7 mouse cellular contexts compared by ENCODE assay signal in the genomic region with DNA sequence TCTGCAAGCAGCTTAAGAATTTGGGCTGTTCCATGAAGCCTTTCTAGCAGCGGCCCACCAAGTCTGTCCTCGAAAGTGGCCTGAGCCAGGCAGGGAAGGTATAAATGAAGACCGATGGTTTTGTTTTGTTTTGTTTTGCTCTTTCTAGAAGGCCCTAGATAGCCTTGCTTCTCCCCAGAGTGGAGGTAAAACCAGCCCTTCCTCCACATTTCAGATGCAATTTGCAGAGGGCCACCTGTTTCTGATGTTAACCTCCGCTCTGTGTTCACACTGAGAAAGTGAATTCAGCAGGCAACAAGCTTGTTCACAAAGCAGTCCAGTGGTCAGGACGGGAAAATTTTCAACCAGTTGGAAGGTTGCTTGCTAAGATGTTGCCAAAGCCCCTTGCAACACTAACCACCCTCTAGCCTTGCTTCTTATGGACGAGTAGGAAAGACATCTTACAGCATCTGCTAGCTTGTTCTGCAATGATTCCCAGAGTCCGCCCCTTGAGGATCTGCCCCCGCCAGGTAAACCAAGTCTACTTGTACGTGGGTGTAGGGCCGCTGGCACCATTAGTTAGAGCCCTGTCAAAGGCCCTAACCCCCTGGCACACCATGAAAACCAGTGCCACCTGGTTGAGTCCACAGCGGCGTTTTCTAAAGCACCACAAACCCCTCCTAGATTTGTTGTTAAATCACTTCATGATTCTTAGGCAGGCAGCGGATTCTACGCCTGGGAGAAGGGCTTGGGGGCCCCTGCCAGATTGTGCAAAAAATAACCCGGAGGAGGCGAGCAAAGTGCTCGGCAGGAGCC. TPM values are rescaled to one million over a fixed set of nuclear protein-coding genes. Genes with fewer than 3 reads are reported as not detected.
DNase-seq lines count a peak whose midpoint lies in the region; ATAC-seq and TF ChIP-seq lines count a peak whose summit lies in the region.

No protein-coding gene starts in this region.

- no peak for TF ChIP-seq EP300 in ES-Bruce4 (IDR thresholded peaks at IDR 0.05; ENCODE audit: insufficient read depth, low read depth, low read length)

- H3K9ac ChIP-seq in ES-Bruce4 (ENCODE audit: low read depth, poor library complexity, severe bottlenecking): peak overlapping the region; percentile 93
- peak overlapping the region; percentile 84 for H3K9ac ChIP-seq in embryonic facial prominence, embryonic 13.5 days
- peak overlapping the region; percentile 96 for H3K9ac ChIP-seq in hindbrain, embryonic 14.5 days
- H3K9ac ChIP-seq in liver, embryonic 15.5 days: no peak overlapping the region

- TF ChIP-seq CTCF in ES-Bruce4 (IDR thresholded peaks at IDR 0.05; ENCODE audit: low read depth, low read length): no peak

- H3K36me3 ChIP-seq in ES-Bruce4 (ENCODE audit: control insufficient read depth, insufficient read depth, low read length, poor library complexity, severe bottlenecking): no peaks in the 10 kb centered on the region
- H3K36me3 ChIP-seq in embryonic facial prominence, embryonic 13.5 days: no peaks in the 10 kb centered on the region
- H3K36me3 ChIP-seq in hindbrain, embryonic 14.5 days (replicated peaks; ENCODE audit: control insufficient read depth, insufficient read depth): no peaks in the 10 kb centered on the region
- no peaks in the 10 kb centered on the region for H3K36me3 ChIP-seq in liver, embryonic 15.5 days (replicated peaks)

- peak overlapping the region; percentile 68 for H3K4me3 ChIP-seq in ES-Bruce4 (ENCODE audit: low read depth, low read length)
- H3K4me3 ChIP-seq in embryonic facial prominence, embryonic 13.5 days: peak overlapping the region; percentile 67
- peak overlapping the region; percentile 72 for H3K4me3 ChIP-seq in hindbrain, embryonic 14.5 days (replicated peaks; ENCODE audit: low read length)
- peak overlapping the region; percentile 43 for H3K4me3 ChIP-seq in liver, embryonic 15.5 days (replicated peaks)

- no peak for TF ChIP-seq POLR2A in ES-Bruce4 (IDR thresholded peaks at IDR 0.05; ENCODE audit: insufficient read depth, low read length)

- H3K27me3 ChIP-seq in ES-Bruce4 (ENCODE audit: control insufficient read depth, insufficient read depth, low read length, poor library complexity, severe bottlenecking): peaks cover 4% of the 10 kb centered on the region
- H3K27me3 ChIP-seq in embryonic facial prominence, embryonic 13.5 days: peaks cover 33% of the 10 kb centered on the region
- peaks cover 54% of the 10 kb centered on the region for H3K27me3 ChIP-seq in hindbrain, embryonic 14.5 days (ENCODE audit: control insufficient read depth, insufficient read depth, low read length)
- peaks cover 46% of the 10 kb centered on the region for H3K27me3 ChIP-seq in liver, embryonic 15.5 days

- peak overlapping the region; percentile 81 for H3K4me2 ChIP-seq in embryonic facial prominence, embryonic 13.5 days
- peak overlapping the region; percentile 76 for H3K4me2 ChIP-seq in hindbrain, embryonic 14.5 days (replicated peaks)
- peak overlapping the region; percentile 60 for H3K4me2 ChIP-seq in liver, embryonic 15.5 days

- no peak overlapping the region for H3K27ac ChIP-seq in ES-Bruce4 (ENCODE audit: insufficient read depth, low read length)
- peak overlapping the region; percentile 78 for H3K27ac ChIP-seq in embryonic facial prominence, embryonic 13.5 days
- H3K27ac ChIP-seq in hindbrain, embryonic 14.5 days: peak overlapping the region; percentile 98
- no peak overlapping the region for H3K27ac ChIP-seq in liver, embryonic 15.5 days (replicated peaks)

- H3K4me1 ChIP-seq in ES-Bruce4 (ENCODE audit: control insufficient read depth, insufficient read depth, low read length): no peaks in the 10 kb centered on the region
- H3K4me1 ChIP-seq in embryonic facial prominence, embryonic 13.5 days: peaks cover 19% of the 10 kb centered on the region
- H3K4me1 ChIP-seq in hindbrain, embryonic 14.5 days (replicated peaks; ENCODE audit: control insufficient read depth, insufficient read depth, low read length): 0 out of 2 replicates have a peak, but pooled peaks cover 11% of the 10 kb centered on the region
- no peaks in the 10 kb centered on the region for H3K4me1 ChIP-seq in liver, embryonic 15.5 days (replicated peaks)

- no peak for ATAC-seq in embryonic facial prominence, embryonic 13.5 days (ENCODE audit: insufficient number of reproducible peaks, insufficient read depth, low FRiP score, low TSS enrichment, low read depth)
- peak; percentile 22 for ATAC-seq in hindbrain, embryonic 14.5 days (ENCODE audit: low FRiP score)
- ATAC-seq in liver, embryonic 15.5 days (ENCODE audit: insufficient read depth): no peak

- peak; percentile 25 for DNase-seq in 3T3-L1 (ENCODE audit: low read depth, low spot score)
- peak; percentile 55 for DNase-seq in hindbrain, embryonic 14.5 days (ENCODE audit: low spot score)
- peak; percentile 53 to 73 for DNase-seq in right cerebral cortex, adult 2 months (ENCODE audit: low spot score in 2 of 2)
- no peak for DNase-seq in gastrocnemius, postnatal 10 days

- no peaks in the 10 kb centered on the region for H3K9me3 ChIP-seq in ES-Bruce4 (replicated peaks; ENCODE audit: control insufficient read depth, insufficient read depth, low read length, poor library complexity, severe bottlenecking)
- H3K9me3 ChIP-seq in embryonic facial prominence, embryonic 13.5 days: no peaks in the 10 kb centered on the region
- H3K9me3 ChIP-seq in hindbrain, embryonic 14.5 days (ENCODE audit: control insufficient read depth, low read length): no peaks in the 10 kb centered on the region
- H3K9me3 ChIP-seq in liver, embryonic 15.5 days (replicated peaks): no peaks in the 10 kb centered on the region

- 4% methylated on average over 17 of the region's 17 CpGs for WGBS in embryonic facial prominence, embryonic 13.5 days
- WGBS in hindbrain, embryonic 14.5 days: 2% methylated on average over 17 of the region's 17 CpGs
- whole genome bisulfite sequencing in liver, embryonic 15.5 days (ENCODE audit: insufficient replicate concordance): 9% methylated on average over 17 of the region's 17 CpGs

RNA-seq across cellular contexts. Expression of a gene that starts 0.7 kb away (rescaled TPM):
- polyA plus RNA-seq in ES-Bruce4 (2011; ENCODE audit: insufficient read depth, insufficient read length, low read depth, missing spikeins): 8.0 and 8.2 TPM in 2 replicates
- polyA plus RNA-seq in embryonic facial prominence, embryonic 13.5 days (2015; fragmentation: Nextera tagmentation; extraction: Ambion mirVana): 11.4 and 14.0 TPM in 2 replicates
- 40.3 and 43.7 TPM in 2 replicates for polyA plus RNA-seq in hindbrain, embryonic 14.5 days (2014; fragmentation: Nextera tagmentation; extraction: Ambion mirVana)
- polyA plus RNA-seq in liver, embryonic 15.5 days (2015; fragmentation: Nextera tagmentation; extraction: Ambion mirVana): 0.44 and 0.53 TPM in 2 replicates
- total RNA-seq in gastrocnemius, postnatal 10 days (2021): 100 to 1,000 TPM; 285 to 287 TPM

Comparison
In these comparisons a context has a peak if more than half of its experiments do, and no peak if none do; other contexts are left out.
1. H3K27ac ChIP-seq: peak in embryonic facial prominence, embryonic 13.5 days (single experiment) and hindbrain, embryonic 14.5 days (single experiment); none in ES-Bruce4 (single experiment) and liver, embryonic 15.5 days (single experiment).
2. Peak in every context shown above with its lines, with median percentiles within 50 percentile points of each other: H3K4me3 ChIP-seq and H3K4me2 ChIP-seq.